Mouse (Mus musculus): ENCODE results near the gene Marc2.

Gene Marc2

GRCm38 (mm10) chr1:184807627-184808417, 38.4 kb downstream of the Marc2 start:
- no peak for DNase-seq

- no peak for DNase-seq
These were observed 39.1 kb downstream of the Marc2 start for GRCm38 (mm10) chr1:184807123-184807522.

GRCm38 (mm10) chr1:184805749-184806148, 40.5 kb downstream of the Marc2 start:
- DNase-seq = no peak

- DNase-seq = peak; percentile 41 to 67
These were observed 52.9 kb downstream of the Marc2 start for GRCm38 (mm10) chr1:184793163-184793876.

- peak; percentile 57 to 65 for DNase-seq
These were observed 55.1 kb downstream of the Marc2 start for GRCm38 (mm10) chr1:184791109-184791508.

- DNase-seq = no peak
These were observed 59.7 kb downstream of the Marc2 start for GRCm38 (mm10) chr1:184786376-184787151.

- no peak for DNase-seq
These were observed 62.6 kb downstream of the Marc2 start for GRCm38 (mm10) chr1:184783641-184784040.

GRCm38 (mm10) chr1:184782161-184782513, 64.1 kb downstream of the Marc2 start:
- no peak for DNase-seq

GRCm38 (mm10) chr1:184781286-184782160, 64.7 kb downstream of the Marc2 start:
- DNase-seq = no peak

GRCm38 (mm10) chr1:184778157-184778556, 68.1 kb downstream of the Marc2 start:
- no peak for DNase-seq

- DNase-seq = peak in 1 of 2 experiments; percentile 32
These were observed 69.0 kb downstream of the Marc2 start for GRCm38 (mm10) chr1:184777061-184777795.

- DNase-seq = no peak
These were observed 71.0 kb downstream of the Marc2 start for GRCm38 (mm10) chr1:184775289-184775688.

- no peak for DNase-seq
These were observed 74.4 kb downstream of the Marc2 start for GRCm38 (mm10) chr1:184771891-184772249.

GRCm38 (mm10) chr1:184771202-184771890, 74.9 kb downstream of the Marc2 start:
- DNase-seq = peak; percentile 81 to 91

GRCm38 (mm10) chr1:184763866-184764265, 82.4 kb downstream of the Marc2 start:
- DNase-seq = no peak
